Mouse (Mus musculus): ENCODE measurements around the gene Tpp1. TPM values are rescaled to one million over a fixed set of nuclear protein-coding genes. Genes with fewer than 3 reads are reported as not detected.
A peak's percentile ranks its signal among the peaks of the same experiment; 100 is the strongest.

Gene Tpp1
- polyA plus RNA-seq, 1 experiment from 2014 or later, result 73.7 TPM

DNA sequence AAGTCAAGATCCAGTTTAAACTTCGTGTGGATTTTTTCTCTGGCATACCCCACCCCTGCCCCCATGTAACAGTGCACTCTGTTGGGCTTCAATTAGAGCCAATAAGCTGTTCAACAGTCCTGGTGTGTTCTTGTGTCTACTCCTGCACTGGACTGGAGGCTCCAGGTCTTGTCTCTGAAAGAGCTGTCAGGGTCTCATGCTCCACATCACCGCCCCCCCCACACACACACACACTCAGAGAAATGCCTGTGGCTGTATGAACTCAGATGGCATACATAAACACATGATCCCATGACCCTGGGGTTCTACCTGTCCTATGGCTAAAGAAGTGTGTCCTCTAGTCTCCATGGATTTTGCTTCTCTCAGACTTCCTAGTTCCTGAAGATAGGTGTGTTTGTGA lies 24.0 kb upstream of the Tpp1 start:
- 81% methylated on average over 2 of the region's 2 CpGs for WGBS
- Histone ChIP-seq H3K4me1 (ENCODE audit: insufficient read depth) (0 out of 2 replicates have a peak, but pooled peaks cover 15% of the 10 kb centered on the region), H3K4me2 (no peak overlapping the region), H3K4me3 (ENCODE audit: low read depth, low read length) (no peak overlapping the region), H3K36me3 (ENCODE audit: insufficient read depth) (peaks cover 43% of the 10 kb centered on the region), H3K27me3 (ENCODE audit: insufficient read depth, low read length) (no peaks in the 10 kb centered on the region), H3K9me3 (ENCODE audit: low read depth, low read length) (no peaks in the 10 kb centered on the region), H3K9ac (no peak overlapping the region), H3K27ac (ENCODE audit: low read depth) (no peak overlapping the region)
- no peak for ATAC-seq (ENCODE audit: insufficient read depth)
- no peak for TF ChIP-seq CTCF (IDR thresholded peaks at IDR 0.05; ENCODE audit: low read depth)
- no peak for DNase-seq

DNA sequence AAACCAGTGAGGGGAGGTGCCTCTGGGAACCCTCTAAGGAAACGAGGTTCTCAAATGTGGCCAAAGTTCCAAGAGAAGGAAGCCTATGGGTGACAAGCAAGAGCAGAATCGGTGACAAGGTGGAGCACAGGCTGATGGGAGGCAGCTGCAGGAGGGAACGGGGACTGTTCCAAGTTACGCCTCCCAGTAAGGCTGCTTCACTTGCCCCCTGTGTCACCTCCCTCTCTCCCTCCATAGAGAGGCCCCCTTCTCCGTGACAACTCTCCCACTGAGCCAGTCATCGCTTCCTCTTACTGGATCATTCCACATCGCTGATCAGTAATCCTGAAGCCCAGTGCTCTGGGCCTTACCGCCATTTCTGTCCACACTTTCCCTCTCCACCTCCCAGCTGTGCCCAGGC lies 22.6 kb upstream of the Tpp1 start:
- Histone ChIP-seq H3K36me3 (ENCODE audit: insufficient read depth) (peaks cover 44% of the 10 kb centered on the region), H3K4me2 (peak overlapping the region; percentile 18; the same call in 1 of the 2 replicates)
- peak; percentile 26 for ATAC-seq (ENCODE audit: insufficient read depth)

DNA sequence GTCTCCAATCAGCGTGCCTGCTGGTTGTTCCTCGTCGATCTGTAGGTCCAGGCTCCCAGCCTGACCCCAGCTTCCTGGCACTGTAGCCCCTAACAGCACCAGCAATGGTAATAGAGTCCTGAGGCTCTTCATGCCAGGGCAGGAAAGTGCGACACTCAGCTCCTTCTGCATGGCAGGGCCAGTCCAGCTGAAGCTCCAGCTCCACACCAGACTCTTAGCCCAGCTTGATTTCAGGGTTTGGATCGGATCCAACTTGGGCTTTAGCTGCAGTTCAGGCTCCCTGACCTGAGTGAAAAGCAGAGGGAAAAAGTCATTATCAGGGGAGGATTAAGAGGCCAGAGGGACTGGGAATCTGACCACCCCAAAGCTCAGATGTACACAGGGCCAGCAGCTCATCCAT lies 21.0 kb upstream of the Tpp1 start:
- WGBS, result 72% methylated on average over 5 of the region's 5 CpGs
- H3K4me1 ChIP-seq (ENCODE audit: insufficient read depth), result 0 out of 2 replicates have a peak, but pooled peaks cover 10% of the 10 kb centered on the region

More for the DNA sequence above, 22.6 kb upstream of the Tpp1 start:
- H3K9ac ChIP-seq, result no peak overlapping the region
- 46% methylated on average over 8 of the region's 8 CpGs for WGBS
- H3K4me1 ChIP-seq (ENCODE audit: insufficient read depth), result 0 out of 2 replicates have a peak, but pooled peaks cover 15% of the 10 kb centered on the region
- H3K9me3 ChIP-seq (ENCODE audit: low read depth, low read length), result no peaks in the 10 kb centered on the region
- no peak for TF ChIP-seq CTCF (IDR thresholded peaks at IDR 0.05; ENCODE audit: low read depth)
- peak; percentile 71 for DNase-seq
- no peak overlapping the region for H3K4me3 ChIP-seq (ENCODE audit: low read depth, low read length)
- peak overlapping the region; percentile 60; the same call in 1 of the 2 replicates for H3K27ac ChIP-seq (ENCODE audit: low read depth)
- no peaks in the 10 kb centered on the region for H3K27me3 ChIP-seq (ENCODE audit: insufficient read depth, low read length)

DNA sequence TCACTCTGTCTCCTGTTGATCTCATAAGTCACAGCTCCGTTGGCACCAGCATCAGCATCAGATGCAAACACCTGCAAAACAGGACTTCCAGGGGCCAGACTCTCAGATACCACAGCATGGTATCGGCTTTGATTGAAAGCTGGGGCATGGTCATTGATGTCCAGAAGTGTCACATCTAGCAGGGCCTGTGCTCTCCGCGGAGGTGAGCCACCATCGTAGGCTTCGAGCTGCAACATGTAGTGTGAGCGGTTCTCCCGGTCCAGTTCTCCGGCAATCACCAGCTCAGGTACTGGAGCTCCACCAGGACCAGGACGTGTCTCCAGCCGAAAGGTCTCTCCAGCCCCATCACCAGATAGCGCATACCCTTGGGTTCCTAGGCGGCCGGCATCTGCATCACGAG lies 20.3 kb upstream of the Tpp1 start:
- no peaks in the 10 kb centered on the region for H3K27me3 ChIP-seq (ENCODE audit: insufficient read depth, low read length)
- 0 out of 2 replicates have a peak, but pooled peaks cover 7% of the 10 kb centered on the region for H3K4me1 ChIP-seq (ENCODE audit: insufficient read depth)
- H3K4me2 ChIP-seq, result no peak overlapping the region
- no peak for ATAC-seq (ENCODE audit: insufficient read depth)
- peaks cover 60% of the 10 kb centered on the region for H3K36me3 ChIP-seq (ENCODE audit: insufficient read depth)
- WGBS, result 95% methylated on average over 15 of the region's 15 CpGs
- DNase-seq, result no peak
- H3K9ac ChIP-seq, result no peak overlapping the region
- no peak overlapping the region for H3K27ac ChIP-seq (ENCODE audit: low read depth)
- H3K4me3 ChIP-seq (ENCODE audit: low read depth, low read length), result no peak overlapping the region
- no peaks in the 10 kb centered on the region for H3K9me3 ChIP-seq (ENCODE audit: low read depth, low read length)
- no peak for TF ChIP-seq CTCF (IDR thresholded peaks at IDR 0.05; ENCODE audit: low read depth)

More for the DNA sequence above, 21.0 kb upstream of the Tpp1 start:
- Histone ChIP-seq H3K4me2 (no peak overlapping the region), H3K27me3 (ENCODE audit: insufficient read depth, low read length) (no peaks in the 10 kb centered on the region), H3K36me3 (ENCODE audit: insufficient read depth) (peaks cover 52% of the 10 kb centered on the region), H3K9me3 (ENCODE audit: low read depth, low read length) (no peaks in the 10 kb centered on the region), H3K4me3 (ENCODE audit: low read depth, low read length) (no peak overlapping the region), H3K9ac (no peak overlapping the region), H3K27ac (ENCODE audit: low read depth) (0 out of 2 replicates have a peak overlapping the region, but pooled peaks have one; percentile 7)
- peak; percentile 69 for DNase-seq
- no peak for ATAC-seq (ENCODE audit: insufficient read depth)
- no peak for TF ChIP-seq CTCF (IDR thresholded peaks at IDR 0.05; ENCODE audit: low read depth)

DNA sequence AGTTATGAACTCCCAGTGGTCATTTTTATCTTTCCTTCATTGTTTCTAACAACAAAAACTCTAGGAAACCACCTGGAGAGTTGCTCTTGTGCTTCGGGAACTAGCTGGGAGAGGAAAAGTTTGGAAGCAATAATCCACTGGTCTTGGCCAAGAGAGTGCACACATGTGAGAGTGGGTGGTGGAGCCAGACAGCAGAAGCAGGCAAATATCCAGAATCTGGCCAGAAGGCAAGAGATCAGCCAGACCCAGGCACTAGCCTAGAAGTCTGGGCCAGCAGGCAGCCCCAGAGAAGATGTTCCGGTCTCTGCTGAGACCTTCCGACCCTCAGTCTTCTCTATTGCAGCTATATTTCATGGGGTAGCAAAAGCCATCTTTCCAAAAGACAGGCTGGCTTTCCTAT lies 17.9 kb upstream of the Tpp1 start:
- no peak for TF ChIP-seq CTCF (IDR thresholded peaks at IDR 0.05; ENCODE audit: low read depth)
- Histone ChIP-seq H3K9ac (no peak overlapping the region), H3K9me3 (ENCODE audit: low read depth, low read length) (no peaks in the 10 kb centered on the region), H3K27ac (ENCODE audit: low read depth) (no peak overlapping the region), H3K4me3 (ENCODE audit: low read depth, low read length) (no peak overlapping the region), H3K27me3 (ENCODE audit: insufficient read depth, low read length) (no peaks in the 10 kb centered on the region), H3K36me3 (ENCODE audit: insufficient read depth) (peaks cover 75% of the 10 kb centered on the region), H3K4me1 (ENCODE audit: insufficient read depth) (0 out of 2 replicates have a peak, but pooled peaks cover 3% of the 10 kb centered on the region), H3K4me2 (no peak overlapping the region)
- WGBS, result 87% methylated on average over 3 of the region's 3 CpGs
- no peak for DNase-seq
- no peak for ATAC-seq (ENCODE audit: insufficient read depth)

DNA sequence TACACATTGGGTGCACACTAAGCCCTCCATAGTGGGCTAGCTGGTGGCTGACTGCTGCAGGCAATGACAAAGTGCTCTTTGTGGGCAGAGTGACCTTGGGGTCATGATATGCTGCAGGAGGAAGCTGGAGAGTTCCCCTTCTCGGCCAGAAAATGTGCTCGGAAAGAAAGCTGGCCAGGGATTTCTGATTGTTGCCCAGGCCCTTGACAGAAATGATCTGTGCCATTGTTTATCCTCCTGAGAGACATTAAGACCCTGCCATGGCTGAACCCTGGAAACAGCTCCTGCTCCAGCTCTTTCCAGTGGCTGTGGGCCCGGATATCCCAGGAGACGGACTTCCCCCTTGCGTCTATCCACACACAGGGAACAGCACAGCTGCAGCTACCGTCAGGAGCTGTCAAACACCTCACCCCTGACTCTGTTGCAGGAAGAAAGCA lies 15.7 kb upstream of the Tpp1 start:
- 17% methylated on average over 6 of the region's 6 CpGs for WGBS
- Histone ChIP-seq H3K9ac (no peak overlapping the region), H3K36me3 (ENCODE audit: insufficient read depth) (peaks cover 93% of the 10 kb centered on the region), H3K4me3 (ENCODE audit: low read depth, low read length) (no peak overlapping the region), H3K9me3 (ENCODE audit: low read depth, low read length) (no peaks in the 10 kb centered on the region), H3K4me2 (0 out of 2 replicates have a peak overlapping the region, but pooled peaks have one; percentile 8), H3K4me1 (ENCODE audit: insufficient read depth) (no peaks in the 10 kb centered on the region), H3K27ac (ENCODE audit: low read depth) (peak overlapping the region; percentile 32; the same call in 1 of the 2 replicates), H3K27me3 (ENCODE audit: insufficient read depth, low read length) (no peaks in the 10 kb centered on the region)
- ATAC-seq (ENCODE audit: insufficient read depth), result no peak
- peak; percentile 51 for DNase-seq
- no peak for TF ChIP-seq CTCF (IDR thresholded peaks at IDR 0.05; ENCODE audit: low read depth)

DNA sequence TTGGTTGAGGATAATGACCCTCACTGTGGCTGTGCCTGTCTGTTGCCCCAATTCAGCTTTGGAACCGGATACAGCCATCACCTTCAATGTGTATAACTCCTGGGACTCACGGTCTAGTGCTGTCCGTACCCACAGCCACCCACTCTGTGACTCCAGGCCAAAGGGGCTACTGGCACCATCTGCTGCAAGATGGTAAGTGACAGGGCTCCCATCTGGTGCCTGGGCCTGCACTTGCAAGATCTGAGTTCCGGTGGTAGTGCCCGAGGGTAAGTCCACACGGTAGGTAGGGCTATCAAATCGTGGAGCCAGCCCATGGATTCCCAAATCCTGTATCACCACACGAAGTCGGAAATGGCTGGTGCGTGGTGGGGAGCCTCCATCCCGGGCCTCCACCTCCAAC lies 12.3 kb upstream of the Tpp1 start:
- no peaks in the 10 kb centered on the region for H3K27me3 ChIP-seq (ENCODE audit: insufficient read depth, low read length)
- H3K27ac ChIP-seq (ENCODE audit: low read depth), result no peak overlapping the region
- DNase-seq (no peak), ATAC-seq (ENCODE audit: insufficient read depth) (no peak)
- no peaks in the 10 kb centered on the region for H3K9me3 ChIP-seq (ENCODE audit: low read depth, low read length)
- no peak overlapping the region for H3K4me2 ChIP-seq
- H3K4me3 ChIP-seq (ENCODE audit: low read depth, low read length), result no peak overlapping the region
- peaks cover 81% of the 10 kb centered on the region for H3K36me3 ChIP-seq (ENCODE audit: insufficient read depth)
- H3K9ac ChIP-seq, result no peak overlapping the region
- no peaks in the 10 kb centered on the region for H3K4me1 ChIP-seq (ENCODE audit: insufficient read depth)
- TF ChIP-seq CTCF (IDR thresholded peaks at IDR 0.05; ENCODE audit: low read depth), result no peak
- WGBS, result 91% methylated on average over 11 of the region's 11 CpGs

Data from lung, embryonic 14.5 days (tissue).